Mouse (Mus musculus) G1E (cell line): ENCODE data around the gene Iqce. TPM values are rescaled to one million over a fixed set of nuclear protein-coding genes. Genes with fewer than 3 reads are reported as not detected.

ENCODE experiments used
- ATAC-seq: 2 replicates; pipeline ENCODE4 v1.8.0; 2016; ENCODE audit warnings: mild to moderate bottlenecking; ENCODE audit not compliant: insufficient number of reproducible peaks, poor library complexity, low FRiP score, severe bottlenecking; ENCODE audit errors: extremely low read depth
- DNase-seq: peaks from one replicate; pipeline ENCODE4 v3.0.0; 2012; ENCODE audit warnings: low spot score
- H3K27me3 ChIP-seq: 2 replicates; pipeline ENCODE4 v1.6.1; 2012; ENCODE audit warnings: mild to moderate bottlenecking, low read length, inconsistent platforms; ENCODE audit not compliant: insufficient read depth
- H3K36me3 ChIP-seq: replicated peaks from 2 replicates; pipeline ENCODE3; 2012; ENCODE audit warnings: mild to moderate bottlenecking, inconsistent platforms
- H3K4me1 ChIP-seq: 2 replicates; pipeline ENCODE4 v1.6.1; 2012; ENCODE audit warnings: low read depth, low read length, inconsistent platforms, mixed read lengths; ENCODE audit not compliant: insufficient read depth
- H3K4me3 ChIP-seq: 2 replicates; pipeline ENCODE4 v1.5.1; 2012; ENCODE audit warnings: low read depth, mild to moderate bottlenecking, inconsistent platforms, low read length, moderate library complexity, mixed read lengths
- H3K9me3 ChIP-seq: replicated peaks from 2 replicates; pipeline ENCODE4 v1.6.1; 2012; ENCODE audit warnings: inconsistent platforms
- CTCF ChIP-seq: IDR thresholded peaks from 2 replicates; pipeline ENCODE4 v1.5.1; 2012; ENCODE audit warnings: low read depth, low read length, inconsistent platforms, mixed read lengths
- GATA1 ChIP-seq: IDR thresholded peaks from 2 replicates; pipeline ENCODE4 v1.6.1; 2012; ENCODE audit warnings: borderline replicate concordance, low read length, inconsistent platforms, mixed read lengths
- GATA2 ChIP-seq: IDR thresholded peaks from 2 replicates; pipeline ENCODE4 v1.6.1; 2012; ENCODE audit warnings: low read depth, low read length, inconsistent platforms, borderline replicate concordance
- POLR2AphosphoS5 ChIP-seq: IDR thresholded peaks from 2 replicates; pipeline ENCODE4 v1.6.1; 2012; ENCODE audit warnings: low read depth, low read length, inconsistent platforms; ENCODE audit not compliant: insufficient replicate concordance
- TAL1 ChIP-seq: conservative IDR thresholded peaks from 2 replicates; pipeline ENCODE4 v1.6.1; 2012; ENCODE audit warnings: low read depth, low read length, inconsistent platforms, mixed read lengths
- polyA plus RNA-seq: library from polyadenylated mRNA; stranded (reverse); fragments of >175 nt; gene quantifications from 2 replicates; pipeline ENCODE4 v1.2.3, GENCODE M21; 2012
- total RNA-seq, 2 experiments: library from RNA; stranded (forward) in 1 of 2; stranded (reverse) in 1 of 2; fragments of 200-1000 nt in 1 of 2; fragments of >200 nt in 1 of 2; fragmentation: Nextera tagmentation in 1 of 2; gene quantifications; 2 replicates each; pipeline ENCODE4 v1.2.3; 2014 to 2017

The Iqce gene
- total and polyA plus RNA-seq, 3 experiments, result 3.0 to 8.2 (median 6.3) TPM

DNA sequence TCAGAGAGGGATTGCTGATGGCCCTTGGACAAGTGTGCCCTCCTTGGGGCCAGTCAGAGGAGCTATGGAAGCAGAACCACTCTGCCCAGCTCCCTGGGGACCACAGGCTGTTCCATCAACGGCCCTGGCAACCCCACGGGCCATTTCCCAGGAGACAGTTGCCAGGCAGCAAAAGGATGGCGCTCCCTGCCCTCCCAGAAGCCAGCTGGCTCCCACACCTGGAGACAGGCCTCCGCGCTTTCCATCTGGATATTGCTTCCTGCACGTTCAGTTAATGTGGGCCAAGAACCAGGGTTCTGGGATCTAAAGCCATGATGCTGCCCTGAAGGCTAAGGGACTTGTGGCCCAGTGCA, 65.1 kb downstream of the Iqce start:
- TF ChIP-seq TAL1 (no peak), CTCF (no peak), POLR2AphosphoS5 (no peak), GATA1 (no peak), GATA2 (no peak)
- ATAC-seq (no peak), DNase-seq (no peak)
- Histone ChIP-seq H3K4me1 (peaks cover 19% of the 10 kb centered on the region), H3K36me3 (peaks cover 73% of the 10 kb centered on the region), H3K27me3 (peaks cover 4% of the 10 kb centered on the region; the same call in 1 of the 2 replicates), H3K4me3 (no peak overlapping the region), H3K9me3 (no peaks in the 10 kb centered on the region)

DNA sequence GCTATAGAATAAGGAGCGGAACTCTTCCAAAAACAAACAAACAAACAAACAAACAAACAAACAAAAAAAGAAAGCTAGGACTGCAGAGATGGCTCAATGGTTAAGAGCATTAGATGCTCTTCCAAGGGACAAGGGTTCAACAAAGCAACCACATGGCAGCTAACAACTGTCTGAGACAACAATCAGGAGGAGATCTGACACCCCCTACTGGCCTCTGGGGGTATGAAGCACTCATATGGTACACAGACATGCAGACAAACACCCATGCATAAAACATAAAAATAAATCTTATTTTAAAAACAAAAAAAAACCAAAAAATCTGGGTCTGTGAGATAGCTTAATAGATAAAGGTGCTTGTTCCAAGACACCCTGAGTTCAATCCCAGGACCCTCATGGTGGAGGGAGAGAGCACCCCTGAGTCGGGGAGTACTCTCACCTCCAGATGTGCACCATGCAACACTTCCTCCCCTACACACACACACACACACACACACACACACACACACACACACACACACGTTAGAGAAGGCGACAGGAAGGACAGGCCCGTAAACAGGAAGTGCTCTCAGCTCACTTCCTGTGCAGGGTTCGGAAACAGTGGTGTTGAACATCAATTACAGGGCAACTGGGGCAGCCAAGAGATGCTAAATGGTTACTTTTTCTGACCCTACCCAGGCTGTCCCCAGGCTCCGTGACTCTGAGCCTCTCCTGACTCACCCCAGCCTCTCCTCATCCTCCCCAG, 65.7 kb downstream of the Iqce start:
- Histone ChIP-seq H3K4me3 (no peak overlapping the region), H3K36me3 (peaks cover 78% of the 10 kb centered on the region), H3K9me3 (no peaks in the 10 kb centered on the region), H3K27me3 (peaks cover 4% of the 10 kb centered on the region; the same call in 1 of the 2 replicates), H3K4me1 (peaks cover 14% of the 10 kb centered on the region)
- no peak for ATAC-seq
- TF ChIP-seq TAL1 (no peak), CTCF (no peak), GATA1 (no peak), POLR2AphosphoS5 (no peak), GATA2 (no peak)
- no peak for DNase-seq

DNA sequence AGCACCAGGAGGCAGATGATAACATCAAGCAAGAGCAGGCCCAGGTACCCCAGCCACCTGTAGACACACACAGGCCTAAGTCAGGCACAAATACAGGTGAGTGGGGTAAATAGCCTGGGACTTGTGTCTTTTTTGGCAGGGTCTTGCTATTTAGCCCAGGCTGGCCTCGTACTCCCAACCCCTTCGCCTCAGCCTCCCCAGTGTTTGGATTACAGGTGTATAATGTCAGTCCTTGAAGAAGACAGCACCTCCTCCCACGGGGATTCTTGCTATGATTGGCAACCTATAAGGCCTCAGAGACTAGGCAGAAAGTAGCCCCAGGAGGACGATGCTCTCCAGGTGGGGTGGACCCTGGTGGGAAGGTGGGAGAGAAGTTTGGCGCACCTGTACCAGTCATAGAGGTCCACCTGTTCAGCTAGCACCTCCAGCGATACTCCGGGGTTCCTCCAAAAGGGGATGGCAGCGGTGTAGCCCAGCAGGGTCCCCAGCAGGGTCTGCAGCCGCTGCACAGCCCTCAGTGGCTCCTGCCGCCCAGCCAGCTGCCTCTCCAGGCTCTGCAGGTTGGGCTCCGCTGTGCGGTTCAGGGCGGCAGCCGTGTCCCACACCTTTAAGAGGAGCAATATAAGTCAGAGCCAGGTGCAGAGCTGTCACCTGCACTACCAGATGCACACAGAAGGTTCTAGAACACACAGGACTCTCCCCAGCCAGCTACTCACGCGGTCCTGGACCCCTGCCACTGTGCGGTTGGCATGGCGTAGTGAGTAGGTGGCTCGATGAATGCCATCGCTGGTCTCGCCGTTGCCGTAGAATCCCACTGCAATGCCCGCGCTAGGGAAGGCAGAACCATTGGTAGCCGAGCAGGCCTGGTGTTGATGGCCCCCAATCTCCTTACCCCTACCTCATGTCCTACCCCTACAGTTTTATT, 67.1 kb downstream of the Iqce start:
- H3K4me1 ChIP-seq, result peaks cover 5% of the 10 kb centered on the region; the same call in 1 of the 2 replicates

DNA sequence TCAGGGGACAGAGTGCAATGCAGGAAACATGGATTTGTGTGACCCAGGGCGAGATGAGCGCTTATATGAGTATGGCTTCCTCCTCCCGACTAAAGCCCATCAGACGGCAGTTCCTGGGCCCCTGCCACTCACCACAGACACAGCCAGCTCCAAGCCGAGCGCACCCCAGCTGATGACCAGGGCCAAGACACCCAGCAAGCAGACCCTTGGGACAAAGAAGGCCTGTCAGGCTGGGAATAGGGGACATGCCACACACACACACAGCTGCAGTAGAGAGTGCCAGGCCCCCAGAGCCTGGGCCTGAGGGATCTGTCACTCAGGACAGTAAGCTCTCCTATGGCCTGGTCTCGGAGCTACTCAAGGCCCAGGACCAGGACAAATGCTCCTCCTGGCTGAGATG, 68.7 kb downstream of the Iqce start:
- no peak overlapping the region for H3K4me3 ChIP-seq
- DNase-seq (no peak), ATAC-seq (no peak)
- H3K36me3 ChIP-seq, result peaks cover 81% of the 10 kb centered on the region
- no peak for TF ChIP-seq TAL1
- TF ChIP-seq GATA2, result no peak
- no peak for TF ChIP-seq POLR2AphosphoS5
- TF ChIP-seq GATA1, result no peak
- H3K9me3 ChIP-seq, result no peaks in the 10 kb centered on the region
- no peaks in the 10 kb centered on the region; the same call in 1 of the 2 replicates for H3K27me3 ChIP-seq
- peaks cover 5% of the 10 kb centered on the region; the same call in 1 of the 2 replicates for H3K4me1 ChIP-seq

More for the DNA sequence above, 67.1 kb downstream of the Iqce start:
- H3K36me3 ChIP-seq, result peaks cover 81% of the 10 kb centered on the region
- no peaks in the 10 kb centered on the region for H3K9me3 ChIP-seq
- TF ChIP-seq GATA1 (no peak), TAL1 (no peak), CTCF (no peak), POLR2AphosphoS5 (no peak), GATA2 (no peak)
- ATAC-seq, result no peak
- DNase-seq, result no peak
- H3K4me3 ChIP-seq, result no peak overlapping the region
- peaks cover 4% of the 10 kb centered on the region; the same call in 1 of the 2 replicates for H3K27me3 ChIP-seq

DNA sequence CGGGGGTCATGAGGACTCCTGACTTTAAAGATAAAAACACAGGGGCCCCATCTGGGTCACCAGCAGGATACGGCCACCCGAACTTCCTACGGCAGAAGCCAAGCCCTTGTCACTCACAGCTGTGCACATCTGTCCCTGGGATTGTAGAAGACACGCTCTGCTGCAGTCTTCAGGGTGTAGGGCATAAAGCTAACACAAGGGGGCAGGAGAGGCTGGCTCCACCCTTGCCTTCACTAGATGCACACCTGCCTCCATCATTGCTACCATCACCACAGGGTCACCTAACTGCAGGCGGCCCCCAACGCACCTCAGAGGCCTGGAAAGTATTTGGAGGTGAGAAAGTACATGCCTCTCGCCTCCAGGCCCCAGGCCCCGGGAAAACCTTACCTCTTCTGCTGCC, 73.2 kb downstream of the Iqce start:
- DNase-seq, result no peak
- H3K36me3 ChIP-seq, result peaks cover 86% of the 10 kb centered on the region
- H3K4me1 ChIP-seq, result no peaks in the 10 kb centered on the region; the same call in 1 of the 2 replicates
- TF ChIP-seq POLR2AphosphoS5 (no peak), GATA1 (no peak), TAL1 (no peak), CTCF (peak; percentile 30; the same call in 1 of the 2 replicates), GATA2 (no peak)
- no peaks in the 10 kb centered on the region for H3K9me3 ChIP-seq
- no peak overlapping the region for H3K4me3 ChIP-seq
- peak; percentile 40; the same call in 1 of the 2 replicates for ATAC-seq
- peaks cover 8% of the 10 kb centered on the region; the same call in 1 of the 2 replicates for H3K27me3 ChIP-seq

DNA sequence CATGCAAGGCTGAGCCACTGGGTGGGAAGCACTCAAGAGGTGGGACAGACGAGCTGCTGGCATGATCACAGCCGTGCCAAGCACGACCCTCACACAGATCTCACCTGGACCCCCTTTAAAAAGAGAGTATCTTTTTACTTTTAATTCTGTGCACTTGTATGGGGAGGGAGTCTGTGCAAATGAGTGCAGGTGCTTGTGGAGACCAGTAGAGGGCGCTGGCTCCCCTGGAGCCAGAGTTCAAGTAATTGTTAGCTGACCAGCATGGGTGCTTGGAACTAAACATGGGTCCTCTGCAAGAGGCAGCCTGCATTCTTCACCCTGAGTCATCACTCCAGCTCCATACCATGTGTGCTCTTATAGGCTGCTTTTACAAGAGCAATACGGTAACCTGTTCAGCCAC, 74.6 kb downstream of the Iqce start:
- Histone ChIP-seq H3K36me3 (peaks cover 87% of the 10 kb centered on the region), H3K4me1 (no peaks in the 10 kb centered on the region; the same call in 1 of the 2 replicates), H3K4me3 (no peak overlapping the region), H3K9me3 (no peaks in the 10 kb centered on the region), H3K27me3 (peaks cover 8% of the 10 kb centered on the region; the same call in 1 of the 2 replicates)
- TF ChIP-seq POLR2AphosphoS5, result no peak
- no peak for TF ChIP-seq CTCF
- TF ChIP-seq TAL1, result no peak
- TF ChIP-seq GATA1, result no peak
- no peak for TF ChIP-seq GATA2
- DNase-seq (no peak), ATAC-seq (no peak)
